Mouse (Mus musculus) small intestine, adult 2 months (tissue): ENCODE measurements around the gene Rnase13. TPM values are rescaled to one million over a fixed set of nuclear protein-coding genes. Genes with fewer than 3 reads are reported as not detected.

Experiments used
- H3K27ac ChIP-seq: fragments of 200-500 bp; 2 replicates; pipeline ENCODE4 v1.5.1; 2012; ENCODE audit warnings: low read depth, low read length, control low read depth, inconsistent platforms; ENCODE audit not compliant: insufficient read depth
- H3K27me3 ChIP-seq: fragments of 200-500 bp; 2 replicates; pipeline ENCODE4 v1.6.1; 2012; ENCODE audit warnings: mild to moderate bottlenecking, moderate library complexity, low read length, inconsistent platforms; ENCODE audit not compliant: control insufficient read depth, insufficient read depth
- H3K36me3 ChIP-seq: fragments of 200-500 bp; 2 replicates; pipeline ENCODE4 v1.6.1; 2012; ENCODE audit warnings: mild to moderate bottlenecking, low read length, control low read depth, inconsistent platforms; ENCODE audit not compliant: control insufficient read depth, insufficient read depth
- H3K4me1 ChIP-seq: fragments of 200-500 bp; 2 replicates; pipeline ENCODE4 v1.6.1; 2012; ENCODE audit warnings: low read length, inconsistent platforms, mixed read lengths; ENCODE audit not compliant: control insufficient read depth, insufficient read depth, insufficient read length
- H3K4me3 ChIP-seq: fragments of 200-500 bp; 2 replicates; pipeline ENCODE4 v1.5.1; 2012; ENCODE audit warnings: low read depth, mild to moderate bottlenecking, control low read depth, inconsistent platforms, low read length, moderate library complexity
- CTCF ChIP-seq: fragments of 200-500 bp; IDR thresholded peaks from 2 replicates; pipeline ENCODE4 v1.5.1; 2012; ENCODE audit warnings: low read depth, mild to moderate bottlenecking, control low read depth, inconsistent platforms, low read length, moderate library complexity, mixed read lengths; ENCODE audit not compliant: insufficient replicate concordance, insufficient read length; ENCODE audit errors: extremely low read depth
- POLR2A ChIP-seq: fragments of 200-500 bp; IDR thresholded peaks from 2 replicates; pipeline ENCODE4 v1.6.1; 2012; ENCODE audit warnings: low read depth, mild to moderate bottlenecking, control low read depth, inconsistent platforms, low read length, moderate library complexity
- WGBS: fragments of 180-500 bp; shearing (Covaris S2); methylation state at CpG from one replicate; pipeline ENCODE4 v1.1.7; 2018; 5-methylcytosine and 5-hydroxymethylcytosine counted together
- polyA plus RNA-seq: library from polyadenylated mRNA; depleted of rRNA; stranded (reverse); fragments of >200 nt; gene quantifications from 2 replicates; pipeline ENCODE4 v1.2.3, GENCODE M21; 2012

The Rnase13 gene
- polyA plus RNA-seq, 1 experiment: not detected

DNA sequence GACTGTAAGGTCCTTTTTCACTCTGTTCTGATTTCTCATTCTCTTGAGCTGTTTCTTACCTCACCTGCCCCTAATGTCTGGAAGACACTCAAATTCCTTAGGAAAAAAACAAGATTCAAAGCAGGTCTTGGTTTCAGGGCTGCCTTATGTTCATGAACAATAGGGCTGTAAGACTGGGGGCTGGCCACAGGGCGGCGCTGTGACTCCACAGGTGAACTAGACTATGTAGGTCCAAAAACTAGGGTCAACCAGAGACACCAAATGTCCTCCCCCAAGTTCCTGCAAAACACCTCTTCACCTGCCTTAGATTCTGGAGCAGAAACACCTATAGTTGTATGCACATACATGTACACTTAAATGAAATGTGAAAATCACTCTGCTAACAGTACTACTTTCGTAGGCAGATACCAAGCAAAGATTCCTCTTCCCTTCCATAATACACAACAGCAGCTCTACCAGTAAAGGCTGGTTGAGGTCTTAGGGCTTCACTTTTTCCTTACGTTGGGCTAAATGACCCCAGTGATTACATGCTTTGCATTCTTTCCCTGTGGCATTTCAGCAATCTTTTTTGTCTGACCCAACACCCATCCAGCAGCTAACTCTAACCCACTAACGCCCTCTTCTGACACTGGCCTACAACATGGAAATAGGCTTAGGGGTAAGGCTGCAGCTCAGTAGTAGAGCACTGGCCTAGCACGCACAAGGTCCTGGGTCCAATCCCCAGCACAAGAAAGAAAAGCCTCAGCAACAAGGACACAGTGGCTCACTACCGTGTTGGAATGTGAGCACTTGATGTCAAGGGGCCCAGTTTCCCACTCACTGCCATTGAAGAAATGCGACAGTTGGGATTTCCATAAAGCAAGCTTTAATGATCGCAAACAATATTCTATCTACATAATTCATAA, 19.5 kb downstream of the Rnase13 start:
- no peak overlapping the region for H3K27ac ChIP-seq
- WGBS: 67% methylated on average over 9 of the region's 9 CpGs

DNA sequence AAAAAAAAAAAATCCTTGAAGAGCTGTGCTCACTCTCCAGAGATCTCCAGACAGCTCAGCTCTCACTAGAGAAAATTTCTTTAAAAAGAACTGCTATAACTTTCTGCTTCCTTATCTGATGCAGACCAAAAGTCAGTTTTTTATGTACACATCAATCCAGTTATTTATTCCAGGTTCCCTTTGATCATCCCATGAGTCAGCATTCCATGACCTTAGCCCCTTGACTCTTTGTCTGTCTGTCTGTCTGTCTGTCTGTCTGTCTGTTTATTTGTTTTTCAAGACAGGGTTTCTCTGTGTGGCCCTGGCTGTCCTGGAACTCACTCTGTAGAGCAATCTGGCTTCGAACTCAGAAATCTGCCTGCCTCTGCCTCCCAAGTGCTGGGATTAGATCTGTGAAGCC, 23.2 kb downstream of the Rnase13 start:
- WGBS: 91% methylated on average over 1 of the region's 1 CpGs
- Histone ChIP-seq H3K27me3 (no peaks in the 10 kb centered on the region), H3K4me1 (no peaks in the 10 kb centered on the region), H3K36me3 (no peaks in the 10 kb centered on the region), H3K4me3 (no peak overlapping the region), H3K27ac (no peak overlapping the region)
- TF ChIP-seq POLR2A (no peak), CTCF (no peak)

More for the DNA sequence above, 19.5 kb downstream of the Rnase13 start:
- Histone ChIP-seq H3K27me3 (no peaks in the 10 kb centered on the region), H3K4me3 (no peak overlapping the region), H3K4me1 (no peaks in the 10 kb centered on the region), H3K36me3 (peaks cover 4% of the 10 kb centered on the region; the same call in 1 of the 2 replicates)
- TF ChIP-seq POLR2A: no peak
- peak; percentile 96; the same call in 1 of the 2 replicates for TF ChIP-seq CTCF

DNA sequence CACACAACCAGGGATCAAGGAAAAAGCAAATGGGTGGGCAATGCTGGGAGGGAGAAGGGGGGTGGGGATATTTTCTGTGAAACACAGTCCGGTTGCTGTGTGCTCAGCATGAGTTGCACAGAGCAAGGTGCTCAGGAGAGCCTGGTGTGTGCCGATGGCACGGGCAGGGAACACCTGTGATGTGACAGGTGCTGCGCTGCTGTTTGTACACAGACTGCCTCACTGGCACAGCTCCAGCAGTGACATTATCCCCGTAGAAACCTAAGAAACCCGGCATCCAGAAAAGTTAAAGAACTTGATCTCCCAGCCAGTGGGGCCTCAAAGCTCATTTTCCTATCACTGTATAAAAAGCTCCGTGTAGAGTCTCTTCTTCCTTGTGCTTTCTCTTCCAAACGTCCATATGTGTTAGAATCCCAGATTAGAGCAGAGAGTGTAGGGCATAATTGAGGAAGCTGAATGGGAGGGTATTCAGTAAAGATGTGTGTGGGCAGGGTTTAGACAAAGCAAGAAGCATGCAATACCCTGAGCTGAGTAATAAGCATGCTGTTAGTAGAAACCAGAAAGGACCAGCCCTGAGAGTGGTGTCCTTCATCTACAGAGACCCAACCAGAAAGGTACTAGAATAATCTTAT, 25.9 kb downstream of the Rnase13 start:
- H3K36me3 ChIP-seq: peaks cover 5% of the 10 kb centered on the region
- H3K27ac ChIP-seq: no peak overlapping the region
- 21% methylated on average over 8 of the region's 8 CpGs for WGBS
- no peaks in the 10 kb centered on the region for H3K27me3 ChIP-seq
- TF ChIP-seq CTCF (no peak), POLR2A (no peak)
- no peaks in the 10 kb centered on the region for H3K4me1 ChIP-seq
- H3K4me3 ChIP-seq: no peak overlapping the region

DNA sequence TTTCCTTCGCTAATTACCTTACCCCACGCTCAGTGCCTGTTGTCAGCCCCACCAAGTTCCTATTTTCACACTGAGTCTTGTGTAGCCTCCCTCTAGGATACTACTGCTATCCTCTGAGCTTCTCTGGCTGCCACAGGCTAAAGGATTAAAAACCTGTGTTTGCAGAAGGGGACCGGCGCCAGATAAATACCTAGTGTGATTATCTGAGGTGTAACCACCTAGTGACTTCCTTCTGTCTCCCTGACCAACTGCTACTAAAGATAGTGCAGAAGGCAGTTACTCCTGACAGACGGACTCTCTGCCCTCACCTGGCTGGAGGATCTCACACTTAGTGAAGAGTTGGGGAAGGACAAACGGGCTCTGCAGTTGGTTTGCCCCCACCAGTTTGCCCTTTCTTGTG, 26.6 kb downstream of the Rnase13 start:
- Histone ChIP-seq H3K27me3 (no peaks in the 10 kb centered on the region), H3K36me3 (peaks cover 11% of the 10 kb centered on the region), H3K4me3 (no peak overlapping the region), H3K27ac (no peak overlapping the region), H3K4me1 (no peaks in the 10 kb centered on the region)
- TF ChIP-seq CTCF (no peak), POLR2A (no peak)
- whole genome bisulfite sequencing: 35% methylated on average over 6 of the region's 6 CpGs

DNA sequence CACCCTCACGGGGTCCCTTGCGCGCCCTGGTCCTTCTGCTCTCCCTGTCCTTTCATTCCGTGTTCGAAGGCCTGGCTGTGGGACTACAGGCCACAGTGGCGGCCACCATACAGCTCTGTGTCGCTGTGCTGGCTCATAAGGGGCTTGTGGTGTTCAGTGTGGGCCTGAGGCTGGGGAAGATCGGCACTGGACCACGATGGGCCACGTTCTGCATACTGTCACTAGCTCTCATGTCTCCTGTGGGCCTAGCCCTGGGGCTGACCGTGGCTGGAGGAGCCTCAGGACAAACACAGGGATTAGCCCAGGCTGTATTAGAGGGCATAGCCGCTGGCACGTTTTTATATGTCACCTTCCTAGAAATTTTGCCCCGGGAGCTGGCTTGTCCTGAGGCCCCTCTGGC, 27.5 kb downstream of the Rnase13 start:
- H3K4me3 ChIP-seq: no peak overlapping the region

DNA sequence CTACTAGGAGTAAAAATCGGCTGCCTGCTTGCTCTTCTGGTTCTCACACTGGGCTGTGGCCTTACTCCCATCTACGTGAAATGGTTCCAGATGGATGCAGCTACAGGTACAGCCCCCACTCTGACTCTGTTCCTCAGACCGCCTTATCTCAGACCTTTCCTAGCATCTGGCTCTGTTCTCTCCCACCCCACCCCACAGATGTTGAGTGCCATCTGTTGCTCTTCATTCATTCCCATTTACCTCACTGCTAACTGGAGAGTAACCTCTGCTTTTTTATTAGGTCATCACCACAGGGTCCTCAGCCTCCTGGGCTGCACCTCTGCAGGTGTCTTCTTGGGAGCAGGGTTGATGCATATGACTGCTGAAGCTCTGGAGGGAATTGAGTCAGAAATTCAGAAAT, 28.8 kb downstream of the Rnase13 start:
- no peaks in the 10 kb centered on the region for H3K27me3 ChIP-seq
- H3K27ac ChIP-seq: no peak overlapping the region
- no peak overlapping the region for H3K4me3 ChIP-seq
- WGBS: 84% methylated on average over 3 of the region's 3 CpGs
- TF ChIP-seq CTCF: no peak
- TF ChIP-seq POLR2A: no peak
- H3K4me1 ChIP-seq: no peaks in the 10 kb centered on the region
- H3K36me3 ChIP-seq: peaks cover 31% of the 10 kb centered on the region

More for the DNA sequence above, 27.5 kb downstream of the Rnase13 start:
- TF ChIP-seq POLR2A: no peak
- TF ChIP-seq CTCF: no peak
- peaks cover 19% of the 10 kb centered on the region for H3K36me3 ChIP-seq
- no peaks in the 10 kb centered on the region for H3K4me1 ChIP-seq
- no peak overlapping the region for H3K27ac ChIP-seq
- no peaks in the 10 kb centered on the region for H3K27me3 ChIP-seq
- WGBS: 90% methylated on average over 14 of the region's 14 CpGs

DNA sequence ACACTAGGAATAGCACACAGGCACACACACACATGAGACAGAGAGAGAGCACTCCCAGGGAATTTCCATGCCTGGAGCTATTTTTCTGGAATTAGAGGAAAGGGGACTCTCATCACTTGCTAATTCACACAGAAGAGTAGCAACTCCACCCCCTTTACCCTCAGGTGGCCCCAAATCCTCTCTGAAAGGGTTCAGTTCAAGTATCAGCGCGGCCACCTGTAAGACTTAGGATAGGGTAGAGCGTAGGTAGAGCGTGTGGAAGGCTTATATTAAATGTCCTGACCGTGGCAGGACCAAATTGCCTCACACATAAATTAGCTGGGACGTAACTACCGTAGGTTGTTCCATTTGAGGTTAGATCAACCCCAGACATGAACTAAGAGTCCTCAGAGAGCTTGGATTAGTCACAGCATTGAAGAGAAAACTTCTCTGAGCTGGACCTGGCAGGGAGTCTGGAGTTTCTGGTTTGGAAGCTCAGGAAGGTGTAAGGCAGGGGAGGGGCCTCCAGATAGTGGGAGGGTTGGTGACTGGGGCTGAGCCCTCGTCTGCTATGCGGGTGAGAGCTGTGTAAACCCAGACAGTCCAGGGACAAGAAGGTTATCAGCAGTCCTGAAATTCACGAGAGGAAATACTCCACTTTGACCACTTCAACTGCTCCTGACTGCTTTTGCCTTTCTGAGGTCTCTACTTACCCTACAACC, 29.3 kb downstream of the Rnase13 start:
- no peaks in the 10 kb centered on the region for H3K27me3 ChIP-seq
- TF ChIP-seq CTCF (no peak), POLR2A (no peak)
- no peaks in the 10 kb centered on the region for H3K4me1 ChIP-seq
- peaks cover 35% of the 10 kb centered on the region for H3K36me3 ChIP-seq
- H3K27ac ChIP-seq: no peak overlapping the region
- 65% methylated on average over 10 of the region's 10 CpGs for WGBS
- H3K4me3 ChIP-seq: no peak overlapping the region
